Mouse (Mus musculus): ENCODE results near the gene Dnajc13. TPM values are rescaled to one million over a fixed set of nuclear protein-coding genes. Genes with fewer than 3 reads are reported as not detected.

Gene Dnajc13
- 86.6 TPM for polyA plus RNA-seq (2014; fragmentation: Illumina TruSeq; extraction: RNeasy Lipid Tissue Mini Kit (QIAGEN cat#74804); ENCODE audit: low read depth, low replicate concordance)

GRCm38 (mm10) chr9:104262823-104263352, at the start of gene Dnajc13:
Gene Dnajc13, minus strand, starts transcription at chr9:104262930.

GRCm38 (mm10) chr9:104126833-104127232, 135.9 kb downstream of the Dnajc13 start, which contains the start of gene Ackr4:
Gene Ackr4, minus strand, starts transcription at chr9:104126933.

Other genes with a start within 250 kb of the Dnajc13 start
- not detected for gene Gm28305, start 222.3 kb downstream of the Dnajc13 start, polyA plus RNA-seq (2014; fragmentation: Illumina TruSeq; extraction: RNeasy Lipid Tissue Mini Kit (QIAGEN cat#74804); ENCODE audit: low read depth, low replicate concordance)
- 57.4 TPM for gene Uba5, start 199.8 kb downstream of the Dnajc13 start, polyA plus RNA-seq (2014; fragmentation: Illumina TruSeq; extraction: RNeasy Lipid Tissue Mini Kit (QIAGEN cat#74804); ENCODE audit: low read depth, low replicate concordance)
- 153 TPM for gene Acad11, start 199.6 kb downstream of the Dnajc13 start, polyA plus RNA-seq (2014; fragmentation: Illumina TruSeq; extraction: RNeasy Lipid Tissue Mini Kit (QIAGEN cat#74804); ENCODE audit: low read depth, low replicate concordance)
- 17.0 TPM for gene Ackr4, start 136.0 kb downstream of the Dnajc13 start, polyA plus RNA-seq (2014; fragmentation: Illumina TruSeq; extraction: RNeasy Lipid Tissue Mini Kit (QIAGEN cat#74804); ENCODE audit: low read depth, low replicate concordance)
- gene Acpp, start 74.8 kb upstream of the Dnajc13 start, polyA plus RNA-seq (2014; fragmentation: Illumina TruSeq; extraction: RNeasy Lipid Tissue Mini Kit (QIAGEN cat#74804); ENCODE audit: low read depth, low replicate concordance), result 57.2 TPM

All from sigmoid colon, adult 10 weeks (tissue).